Mouse (Mus musculus): ENCODE data around the gene Olfr1352. TPM values are rescaled to one million over a fixed set of nuclear protein-coding genes. Genes with fewer than 3 reads are reported as not detected.
"Not testable (repeated sequence)": the region's sequence is repeated elsewhere in the genome, so short reads cannot be mapped to it uniquely, and the experiment has no call there.

Gene Olfr1352
- total RNA-seq (2021), result not detected
- long read RNA-seq, experiment 1, result 0 reads
- long read RNA-seq, experiment 2, result 0 reads

- no peak for TF ChIP-seq CTCF (IDR thresholded peaks at IDR 0.05)
- DNase-seq, result no peak
- intact Hi-C loops (cut with DNase I), result no loop called here
- Histone ChIP-seq H3K4me3 (no peak within 1 kb of the TSS), H3K27ac (no peak within 1 kb of the TSS)
Measured at GRCm38 (mm10) chr10:78980750-78981149, at the start of gene Olfr1352. Olfr1352 (plus strand) TSS chr10:78981050.

GRCm38 (mm10) chr10:78950336-78950735, 30.5 kb upstream of the Olfr1352 start, which contains the start of gene Olfr8:
Olfr8 (plus strand) TSS chr10:78950636.
- DNase-seq; intact Hi-C loops (cut with DNase I); H3K27ac ChIP-seq; H3K4me3 ChIP-seq: not testable (repeated sequence)

GRCm38 (mm10) chr10:78963009-78963408, 17.8 kb upstream of the Olfr1352 start, which contains the start of gene Olfr1353:
Olfr1353 (plus strand) TSS chr10:78963309.
- intact Hi-C loops (cut with DNase I); H3K4me3 ChIP-seq; DNase-seq; H3K27ac ChIP-seq: not testable (repeated sequence)

- no peak for DNase-seq
- intact Hi-C loops (cut with DNase I), result no loop called here
- no peak for TF ChIP-seq CTCF (IDR thresholded peaks at IDR 0.05)
- Histone ChIP-seq H3K4me3 (no peak within 1 kb of the TSS), H3K27ac (no peak within 1 kb of the TSS)
Measured at GRCm38 (mm10) chr10:79012172-79012571, 31.3 kb downstream of the Olfr1352 start, which contains the start of gene Olfr1351. Olfr1351 (plus strand) TSS chr10:79012472.

GRCm38 (mm10) chr10:79028441-79028840, 47.6 kb downstream of the Olfr1352 start, which contains the start of gene Olfr57:
Olfr57 (plus strand) TSS chr10:79028741.
- TF ChIP-seq CTCF (IDR thresholded peaks at IDR 0.05), result no peak
- intact Hi-C loops (cut with DNase I), result no loop called here

More at GRCm38 (mm10) chr10:79028441-79028840, 47.6 kb downstream of the Olfr1352 start, which contains the start of gene Olfr57:
- no peak within 1 kb of the TSS for H3K27ac ChIP-seq
- no peak for DNase-seq
- H3K4me3 ChIP-seq, result no peak within 1 kb of the TSS

Other genes starting within 250 kb of the Olfr1352 start
- gene Ccdc105, start 228.0 kb upstream of the Olfr1352 start, total RNA-seq (2021), result not detected
- not detected for gene Slc1a6, start 200.6 kb upstream of the Olfr1352 start, total RNA-seq (2021)
- not detected for gene Olfr1356, start 128.9 kb upstream of the Olfr1352 start, total RNA-seq (2021)
- gene Olfr1355, start 105.5 kb upstream of the Olfr1352 start, total RNA-seq (2021), result not detected
- gene Olfr1354, start 67.9 kb upstream of the Olfr1352 start, total RNA-seq (2021), result not detected
- not detected for gene Olfr8, start 30.4 kb upstream of the Olfr1352 start, total RNA-seq (2021)
- gene Olfr1353, start 17.7 kb upstream of the Olfr1352 start, total RNA-seq (2021), result not detected
- not detected for gene Olfr1351, start 31.4 kb downstream of the Olfr1352 start, total RNA-seq (2021)
- gene Olfr57, start 47.7 kb downstream of the Olfr1352 start, total RNA-seq (2021), result not detected
- 10 to 100 TPM in 1 of 2 experiments, 1 to 10 TPM in 1; 9.8 to 12.6 TPM for gene 2610008E11Rik, start 116.5 kb downstream of the Olfr1352 start, total RNA-seq (2021)
- not detected for gene Vmn2r80, start 167.7 kb downstream of the Olfr1352 start, total RNA-seq (2021)